Mouse (Mus musculus) midbrain, embryonic 10.5 days (tissue): ENCODE measurements around the gene Stat3. TPM values are rescaled to one million over a fixed set of nuclear protein-coding genes. Genes with fewer than 3 reads are reported as not detected.

Source experiments
- DNase-seq: peaks from one replicate; pipeline ENCODE4 v3.0.0-alpha.2; 2017; ENCODE audit warnings: low spot score
- H3K27ac ChIP-seq: fragments of 300-500 bp; sonication (generic); replicated peaks from 2 replicates; pipeline ENCODE4 v1.5.1; 2016; ENCODE audit warnings: mild to moderate bottlenecking
- H3K27me3 ChIP-seq: fragments of 300-500 bp; sonication (generic); 2 replicates; pipeline ENCODE4 v1.6.1; 2016; ENCODE audit warnings: low read depth, mild to moderate bottlenecking; ENCODE audit not compliant: poor library complexity, severe bottlenecking
- H3K36me3 ChIP-seq: fragments of 300-500 bp; sonication (generic); 2 replicates; pipeline ENCODE4 v1.6.1; 2016; ENCODE audit warnings: mild to moderate bottlenecking, moderate library complexity
- H3K4me1 ChIP-seq: fragments of 300-500 bp; sonication (generic); 2 replicates; pipeline ENCODE4 v1.6.1; 2016
- H3K4me3 ChIP-seq: fragments of 300-500 bp; sonication (generic); 2 replicates; pipeline ENCODE4 v1.5.1; 2016; ENCODE audit warnings: mild to moderate bottlenecking, moderate library complexity
- H3K9me3 ChIP-seq: fragments of 300-500 bp; sonication (generic); replicated peaks from 2 replicates; pipeline ENCODE4 v1.6.1; 2016; ENCODE audit warnings: mild to moderate bottlenecking
- WGBS: fragments of 180-500 bp; shearing (Covaris S2); methylation state at CpG from one replicate; pipeline ENCODE4 v1.1.7; 2016; 5-methylcytosine and 5-hydroxymethylcytosine counted together
- polyA plus RNA-seq: library from polyadenylated mRNA; unstranded; fragments of >200 nt; fragmentation: Nextera tagmentation; extraction: Ambion mirVana; gene quantifications from 2 replicates; pipeline ENCODE4 v1.2.1, GENCODE M21; 2016

Stat3 gene
- polyA plus RNA-seq, 1 experiment from 2014 or later, result 16.9 TPM

DNA sequence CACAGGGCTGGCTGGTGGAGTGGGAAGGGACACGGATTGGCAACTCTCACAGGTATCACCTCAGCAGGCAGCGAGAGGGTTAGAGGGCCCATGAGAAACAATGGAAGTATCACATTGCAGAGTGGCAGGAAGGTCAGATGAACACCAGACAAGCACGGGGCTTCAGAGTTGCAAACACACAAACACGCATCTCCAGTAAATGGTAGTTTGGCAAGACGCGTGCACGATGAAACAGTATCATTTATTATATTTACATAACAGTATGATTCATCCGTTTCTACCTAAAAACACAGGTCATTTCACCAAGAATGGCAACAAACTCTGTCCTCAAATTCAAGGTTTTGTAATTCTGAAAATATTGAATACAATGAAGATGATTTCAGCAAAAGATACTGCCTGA is 99.8 kb downstream of the Stat3 start:
- Histone ChIP-seq H3K27me3 (no peaks in the 10 kb centered on the region), H3K4me3 (no peak overlapping the region), H3K9me3 (peaks cover 5% of the 10 kb centered on the region; the same call in 1 of the 2 replicates), H3K36me3 (no peaks in the 10 kb centered on the region), H3K4me1 (no peaks in the 10 kb centered on the region), H3K27ac (no peak overlapping the region)
- WGBS, result 83% methylated on average over 8 of the region's 8 CpGs
- no peak for DNase-seq

DNA sequence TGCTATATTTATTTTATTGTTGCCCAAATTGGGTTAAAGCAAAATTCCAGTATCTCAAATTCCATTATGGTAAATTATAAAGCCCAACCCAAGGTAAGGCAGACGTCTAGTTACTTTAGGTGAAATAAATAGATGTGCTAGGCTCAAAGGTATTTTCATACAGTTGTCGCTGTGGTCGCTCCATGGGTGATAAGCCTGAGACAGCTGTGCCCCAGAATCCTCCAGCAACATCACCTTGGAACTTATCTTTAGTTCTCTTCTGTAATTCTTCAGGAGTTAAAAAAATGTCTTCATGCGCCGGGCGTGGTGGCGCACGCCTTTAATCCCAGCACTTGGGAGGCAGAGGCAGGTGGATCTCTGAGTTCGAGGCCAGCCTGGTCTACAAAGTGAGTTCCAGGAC is 100.4 kb downstream of the Stat3 start:
- no peak overlapping the region for H3K27ac ChIP-seq
- H3K27me3 ChIP-seq, result no peaks in the 10 kb centered on the region
- 92% methylated on average over 9 of the region's 9 CpGs for WGBS
- H3K9me3 ChIP-seq, result peaks cover 5% of the 10 kb centered on the region; the same call in 1 of the 2 replicates
- no peak for DNase-seq
- H3K4me3 ChIP-seq, result no peak overlapping the region
- H3K36me3 ChIP-seq, result no peaks in the 10 kb centered on the region
- no peaks in the 10 kb centered on the region for H3K4me1 ChIP-seq

DNA sequence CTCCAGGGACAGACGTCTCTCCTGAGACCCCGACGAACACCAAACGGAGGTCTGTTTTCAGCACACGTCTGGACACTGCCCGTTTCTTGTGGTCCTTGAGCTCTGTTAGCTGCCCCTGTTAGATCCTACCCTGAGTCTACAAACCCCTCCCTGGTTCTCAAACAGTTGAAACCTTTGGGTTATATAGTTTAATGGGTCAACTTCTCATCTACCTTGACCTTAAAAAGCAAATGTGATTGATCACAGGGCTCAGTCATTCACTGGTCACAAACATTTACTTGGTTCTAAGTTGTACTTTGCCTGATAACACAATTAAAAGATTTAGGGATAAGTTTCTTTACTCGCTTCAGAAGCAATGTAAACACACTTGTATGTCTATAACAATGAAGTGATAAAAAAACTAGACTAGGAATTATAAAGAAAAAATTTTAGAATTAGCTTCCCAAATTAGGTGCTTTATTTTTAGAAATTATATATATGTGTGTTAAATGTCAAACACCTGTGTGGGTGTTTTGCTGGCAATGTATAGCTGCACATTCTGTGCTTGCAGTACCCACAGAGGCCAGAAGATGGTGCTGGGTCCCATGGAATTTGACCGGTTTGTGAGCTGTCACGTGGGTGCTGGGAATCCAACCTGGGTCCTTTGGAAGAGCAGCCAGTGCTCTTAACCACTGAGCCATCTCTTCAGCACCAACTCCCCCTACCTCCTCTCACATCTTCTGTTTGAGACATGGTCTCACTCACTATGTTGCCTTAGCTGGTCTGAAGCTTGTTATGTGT is 102.2 kb downstream of the Stat3 start:
- H3K27ac ChIP-seq, result no peak overlapping the region
- H3K36me3 ChIP-seq, result no peaks in the 10 kb centered on the region
- DNase-seq, result no peak
- no peaks in the 10 kb centered on the region for H3K27me3 ChIP-seq
- 85% methylated on average over 9 of the region's 9 CpGs for WGBS
- peaks cover 5% of the 10 kb centered on the region; the same call in 1 of the 2 replicates for H3K9me3 ChIP-seq
- no peaks in the 10 kb centered on the region for H3K4me1 ChIP-seq
- no peak overlapping the region for H3K4me3 ChIP-seq

Other genes with a start within 250 kb of the Stat3 start
- 0.20 and 0.87 TPM in 2 replicates for gene Zfp385c, start 247.1 kb downstream of the Stat3 start, polyA plus RNA-seq
- gene Dhx58, start 235.3 kb downstream of the Stat3 start, polyA plus RNA-seq, result 2.0 and 3.5 TPM in 2 replicates
- 66.6 and 72.2 TPM in 2 replicates for gene Kat2a, start 227.1 kb downstream of the Stat3 start, polyA plus RNA-seq
- 0.26 and 0.29 TPM in 2 replicates for gene Hspb9, start 225.7 kb downstream of the Stat3 start, polyA plus RNA-seq
- gene Rab5c, start 201.3 kb downstream of the Stat3 start, polyA plus RNA-seq, result 14.8 and 15.4 TPM in 2 replicates
- gene Kcnh4, start 179.6 kb downstream of the Stat3 start, polyA plus RNA-seq, result 1.1 and 2.6 TPM in 2 replicates
- gene Hcrt, start 176.6 kb downstream of the Stat3 start, polyA plus RNA-seq, result 0.26 TPM in 1 of 2 replicates, not detected in the other
- 3.9 and 4.4 TPM in 2 replicates for gene Ghdc, start 168.6 kb downstream of the Stat3 start, polyA plus RNA-seq
- 15.0 and 15.9 TPM in 2 replicates for gene Stat5b, start 88.8 kb downstream of the Stat3 start, polyA plus RNA-seq
- 1.7 TPM in 2 replicates for gene Stat5a, start 80.2 kb downstream of the Stat3 start, polyA plus RNA-seq
- gene Cavin1, start 31.3 kb upstream of the Stat3 start, polyA plus RNA-seq, result 16.7 and 21.8 TPM in 2 replicates
- 33.9 and 43.9 TPM in 2 replicates for gene Atp6v0a1, start 69.9 kb upstream of the Stat3 start, polyA plus RNA-seq
- 10.0 and 11.6 TPM in 2 replicates for gene Naglu, start 130.5 kb upstream of the Stat3 start, polyA plus RNA-seq
- 0.12 TPM in 1 of 2 replicates, not detected in the other for gene Hsd17b1, start 138.9 kb upstream of the Stat3 start, polyA plus RNA-seq
- 57.5 TPM in 2 replicates for gene Coasy, start 143.0 kb upstream of the Stat3 start, polyA plus RNA-seq
- 42.7 and 49.1 TPM in 2 replicates for gene Mlx, start 147.7 kb upstream of the Stat3 start, polyA plus RNA-seq
- 74.3 and 77.3 TPM in 2 replicates for gene Psmc3ip, start 155.9 kb upstream of the Stat3 start, polyA plus RNA-seq
- 16.4 and 20.2 TPM in 2 replicates for gene Retreg3, start 180.4 kb upstream of the Stat3 start, polyA plus RNA-seq
- gene Tubg1, start 180.4 kb upstream of the Stat3 start, polyA plus RNA-seq, result 131 and 135 TPM in 2 replicates
- 2.1 and 3.9 TPM in 2 replicates for gene Tubg2, start 216.4 kb upstream of the Stat3 start, polyA plus RNA-seq
- 0.28 and 0.43 TPM in 2 replicates for gene Cntnap1, start 231.0 kb upstream of the Stat3 start, polyA plus RNA-seq
- gene Plekhh3, start 231.8 kb upstream of the Stat3 start, polyA plus RNA-seq, result 4.5 and 5.6 TPM in 2 replicates
- gene Ccr10, start 235.9 kb upstream of the Stat3 start, polyA plus RNA-seq, result 0.17 and 0.20 TPM in 2 replicates